Mouse (Mus musculus) T-helper 2 cell (primary cell): Measurements from ENCODE around the gene Flt4.
"Not testable (repeated sequence)": the region's sequence is repeated elsewhere in the genome, so short reads cannot be mapped to it uniquely, and the experiment has no call there.

Source experiments
- in situ Hi-C: fragments of 300-600 bp; cut with MboI, MseI; formaldehyde crosslinking; loops from one replicate; pipeline ENCODE4 v1.15.1; 2025; ENCODE audit warnings: high pct_unique_total_duplicates

Gene Flt4

GRCm38 (mm10) chr11:49608938-49609867 lies at the start of gene Flt4:
TSS of gene Flt4 (plus strand) at chr11:49609263.
- in situ Hi-C loops, result not testable (repeated sequence)

GRCm38 (mm10) chr11:49575054-49575453 lies 34.0 kb upstream of the Flt4 start:
- in situ Hi-C loops, result not testable (repeated sequence)

- in situ Hi-C loops, result loop anchor here (10.0 kb wide), 2 partner anchors 1594 to 1714 kb away; no protein-coding TSS in a partner anchor
Observed at GRCm38 (mm10) chr11:49580452-49580851, 28.6 kb upstream of the Flt4 start.

GRCm38 (mm10) chr11:49590213-49590612 lies 18.9 kb upstream of the Flt4 start:
- in situ Hi-C loops, result no loop called here

GRCm38 (mm10) chr11:49597149-49597548 lies 11.9 kb upstream of the Flt4 start:
- in situ Hi-C loops, result not testable (repeated sequence)

- in situ Hi-C loops, result not testable (repeated sequence)
Observed at GRCm38 (mm10) chr11:49608306-49608705, 757 bp upstream of the Flt4 start.

GRCm38 (mm10) chr11:49609868-49610824 lies 1.1 kb downstream of the Flt4 start:
- in situ Hi-C loops, result not testable (repeated sequence)

- in situ Hi-C loops, result not testable (repeated sequence)
Observed at GRCm38 (mm10) chr11:49611349-49611748, 2.3 kb downstream of the Flt4 start.

GRCm38 (mm10) chr11:49612154-49612553 lies 3.1 kb downstream of the Flt4 start:
- in situ Hi-C loops, result no loop called here

- in situ Hi-C loops, result no loop called here
Observed at GRCm38 (mm10) chr11:49613349-49613748, 4.3 kb downstream of the Flt4 start.

GRCm38 (mm10) chr11:49615856-49616725 lies 7.0 kb downstream of the Flt4 start:
- in situ Hi-C loops, result no loop called here

- in situ Hi-C loops, result no loop called here
Observed at GRCm38 (mm10) chr11:49618476-49618875, 9.4 kb downstream of the Flt4 start.

- in situ Hi-C loops, result no loop called here
Observed at GRCm38 (mm10) chr11:49621953-49622352, 12.9 kb downstream of the Flt4 start.

GRCm38 (mm10) chr11:49624156-49624555 lies 15.1 kb downstream of the Flt4 start:
- in situ Hi-C loops, result no loop called here

GRCm38 (mm10) chr11:49625863-49626262 lies 16.8 kb downstream of the Flt4 start:
- in situ Hi-C loops, result no loop called here

GRCm38 (mm10) chr11:49626748-49627147 lies 17.7 kb downstream of the Flt4 start:
- in situ Hi-C loops, result no loop called here

- in situ Hi-C loops, result no loop called here
Observed at GRCm38 (mm10) chr11:49631154-49631553, 22.1 kb downstream of the Flt4 start.

- in situ Hi-C loops, result no loop called here
Observed at GRCm38 (mm10) chr11:49632256-49632655, 23.2 kb downstream of the Flt4 start.

- in situ Hi-C loops, result no loop called here
Observed at GRCm38 (mm10) chr11:49634101-49634500, 25.0 kb downstream of the Flt4 start.

GRCm38 (mm10) chr11:49635671-49636070 lies 26.6 kb downstream of the Flt4 start:
- in situ Hi-C loops, result no loop called here

- in situ Hi-C loops, result no loop called here
Observed at GRCm38 (mm10) chr11:49636449-49636848, 27.4 kb downstream of the Flt4 start.
